Mouse (Mus musculus): ENCODE measurements around the gene Slc19a2. TPM values are rescaled to one million over a fixed set of nuclear protein-coding genes. Genes with fewer than 3 reads are reported as not detected.

The Slc19a2 gene
- total RNA-seq, 1 experiment from 2014 or later, result 2.8 TPM

DNA sequence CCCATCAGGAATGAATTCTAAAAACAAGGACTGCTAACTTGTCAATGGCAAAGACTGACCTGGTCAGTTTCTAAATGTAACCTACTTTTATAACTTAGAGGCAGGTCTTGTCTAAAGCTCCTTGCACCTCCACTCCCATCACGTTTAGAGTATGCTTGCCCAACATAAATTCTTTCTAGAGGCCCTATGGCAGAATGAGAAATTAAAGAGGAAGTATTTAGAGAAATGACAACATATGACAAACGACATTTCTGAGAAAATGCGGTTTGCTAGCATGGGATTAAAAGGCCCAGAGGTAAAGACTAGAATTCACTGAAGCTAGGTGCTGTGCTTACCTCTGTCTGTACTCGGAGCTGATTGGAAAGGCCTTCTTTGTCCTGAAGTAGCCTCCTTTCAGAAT, 53.1 kb downstream of the Slc19a2 start:
- ATAC-seq (replicated peaks in 1 of 2; ENCODE audit: insufficient read depth in 1 of 2, low FRiP score in 2 of 2, low TSS enrichment in 1 of 2, low read depth in 1 of 2, poor library complexity in 2 of 2, severe bottlenecking in 2 of 2), result peak; percentile 51 to 61; a peak in 2 of 4 replicates

DNA sequence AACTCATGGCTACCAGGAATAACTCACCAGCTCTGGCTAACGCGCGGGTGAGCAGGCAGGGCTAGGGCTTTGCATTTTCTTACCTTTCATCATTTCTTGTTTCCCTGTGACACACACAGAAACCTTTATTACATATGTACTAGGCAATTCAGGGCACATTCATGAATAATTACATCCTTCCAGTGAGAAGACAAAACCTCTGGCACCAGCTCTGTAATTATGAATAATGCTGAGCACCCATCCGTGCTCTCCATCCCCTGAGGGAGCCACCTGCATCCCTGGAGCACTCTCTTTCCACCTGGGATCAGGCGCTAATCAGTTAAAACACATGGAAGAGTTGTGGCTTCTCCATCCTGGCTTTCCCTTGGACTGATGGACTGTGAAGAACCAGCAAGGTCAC, 55.0 kb downstream of the Slc19a2 start, which contains the start of gene Nme7:
Nme7 (plus strand) TSS at position 301 of the 400 bp plus-strand sequence.
- ATAC-seq (replicated peaks in 1 of 2; ENCODE audit: insufficient read depth in 1 of 2, low FRiP score in 2 of 2, low TSS enrichment in 1 of 2, low read depth in 1 of 2, poor library complexity in 2 of 2, severe bottlenecking in 2 of 2), result no peak

DNA sequence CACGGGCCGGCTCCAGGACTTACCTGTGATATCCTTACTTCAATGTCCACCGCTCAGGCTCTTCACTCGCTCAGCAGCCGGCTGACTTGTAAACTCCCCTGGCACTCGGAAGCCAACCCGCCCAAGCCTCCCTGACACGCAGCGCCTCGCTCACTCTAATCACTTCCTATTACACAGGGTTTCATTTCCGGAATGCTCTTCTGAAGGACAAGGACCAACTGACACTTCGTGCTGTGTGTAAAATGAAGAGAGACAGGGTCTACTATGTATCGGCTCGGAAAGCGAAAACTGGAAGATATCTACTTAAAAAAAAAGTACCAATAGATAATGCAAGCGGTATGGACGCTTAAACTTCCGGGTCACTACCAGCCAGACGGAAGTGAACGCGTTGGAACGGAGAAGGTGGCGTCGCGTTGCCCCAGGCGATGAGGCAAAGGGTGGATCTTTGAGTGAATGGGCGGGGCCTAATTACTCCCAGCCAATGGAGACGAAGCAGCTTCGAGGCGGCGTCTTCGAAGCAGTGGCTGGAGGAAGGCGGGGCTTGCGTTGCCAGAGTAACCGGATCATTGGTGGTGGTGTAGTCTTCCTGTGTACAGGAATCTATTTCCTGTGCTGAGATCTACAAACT, 58.4 kb downstream of the Slc19a2 start, which contains the start of gene Blzf1:
Blzf1 (minus strand) TSS at position 366 of the 628 bp plus-strand sequence.
- peak; percentile 99 to 100 for ATAC-seq (replicated peaks in 1 of 2; ENCODE audit: insufficient read depth in 1 of 2, low FRiP score in 2 of 2, low TSS enrichment in 1 of 2, low read depth in 1 of 2, poor library complexity in 2 of 2, severe bottlenecking in 2 of 2)

DNA sequence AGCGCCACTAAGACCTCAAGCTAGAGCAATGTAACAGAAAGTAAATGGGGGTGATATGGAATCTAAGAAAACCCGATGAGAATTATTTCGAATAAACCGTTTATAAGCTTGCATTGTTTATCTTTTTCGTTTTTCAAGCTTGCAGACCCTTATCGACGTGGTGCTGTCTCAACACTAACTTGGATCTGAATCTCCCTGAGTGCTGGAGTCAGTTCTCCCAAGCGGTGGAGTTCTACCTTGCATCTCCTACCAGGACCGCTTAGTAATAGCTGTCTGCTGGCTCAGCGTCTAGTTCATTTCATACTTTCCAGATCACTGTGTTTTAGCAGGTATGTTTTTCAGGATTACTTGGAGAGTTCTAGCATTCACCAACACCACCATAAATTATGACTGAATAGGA, 59.1 kb downstream of the Slc19a2 start:
- ATAC-seq (replicated peaks in 1 of 2; ENCODE audit: insufficient read depth in 1 of 2, low FRiP score in 2 of 2, low TSS enrichment in 1 of 2, low read depth in 1 of 2, poor library complexity in 2 of 2, severe bottlenecking in 2 of 2), result no peak

GRCm38 (mm10) chr1:164314085-164314484, 65.2 kb downstream of the Slc19a2 start:
- ATAC-seq (replicated peaks in 1 of 2; ENCODE audit: insufficient read depth in 1 of 2, low FRiP score in 2 of 2, low TSS enrichment in 1 of 2, low read depth in 1 of 2, poor library complexity in 2 of 2, severe bottlenecking in 2 of 2), result no peak

Other genes starting within 250 kb of the Slc19a2 start
- gene Sele, start 200.8 kb upstream of the Slc19a2 start, total RNA-seq (2017), result not detected in 2 replicates
- 176 and 193 TPM in 2 replicates for gene Sell, start 187.1 kb upstream of the Slc19a2 start, total RNA-seq (2017)
- gene Selp, start 133.8 kb upstream of the Slc19a2 start, total RNA-seq (2017), result 4.6 and 5.0 TPM in 2 replicates
- gene F5, start 97.2 kb upstream of the Slc19a2 start, total RNA-seq (2017), result 1.2 and 5.4 TPM in 2 replicates
- 46.7 and 48.4 TPM in 2 replicates for gene Ccdc181, start 26.5 kb downstream of the Slc19a2 start, total RNA-seq (2017)
- gene Nme7, start 55.1 kb downstream of the Slc19a2 start, total RNA-seq (2017), result 46.6 and 55.8 TPM in 2 replicates
- 41.2 and 56.4 TPM in 2 replicates for gene Blzf1, start 58.4 kb downstream of the Slc19a2 start, total RNA-seq (2017)
- 3.1 and 9.5 TPM in 2 replicates for gene Atp1b1, start 209.3 kb downstream of the Slc19a2 start, total RNA-seq (2017)

All from hematopoietic stem cell, adult 5-6 weeks (primary cell).